Mouse (Mus musculus): Measurements from ENCODE around the gene Dock10. TPM values are rescaled to one million over a fixed set of nuclear protein-coding genes. Genes with fewer than 3 reads are reported as not detected.

Gene Dock10
- polyA plus RNA-seq, 1 experiment = 23.4 TPM

- TF ChIP-seq POLR2A (IDR thresholded peaks at IDR 0.05; ENCODE audit: borderline replicate concordance, control insufficient read depth, low read depth, low read length) (no peak), CTCF (IDR thresholded peaks at IDR 0.05; ENCODE audit: control insufficient read depth, insufficient read depth, low read length) (no peak)
- Histone ChIP-seq H3K4me3 (replicated peaks; ENCODE audit: control insufficient read depth, low read depth, low read length) (no peak overlapping the region), H3K4me1 (ENCODE audit: control insufficient read depth, insufficient read depth, low read length) (no peaks in the 10 kb centered on the region; the same call in 1 of the 2 replicates), H3K27ac (ENCODE audit: control insufficient read depth, insufficient read depth, low read depth, low read length, poor library complexity) (no peak overlapping the region)
- WGBS = 40% methylated on average over 4 of the region's 4 CpGs
These were observed 114.4 kb downstream of the Dock10 start for GRCm38 (mm10) chr1:80643866-80644451.

- Histone ChIP-seq H3K4me1 (ENCODE audit: control insufficient read depth, insufficient read depth, low read length) (peaks cover 6% of the 10 kb centered on the region), H3K4me3 (replicated peaks; ENCODE audit: control insufficient read depth, low read depth, low read length) (no peak overlapping the region), H3K27ac (ENCODE audit: control insufficient read depth, insufficient read depth, low read depth, low read length, poor library complexity) (no peak overlapping the region)
- TF ChIP-seq CTCF (IDR thresholded peaks at IDR 0.05; ENCODE audit: control insufficient read depth, insufficient read depth, low read length) (no peak), POLR2A (IDR thresholded peaks at IDR 0.05; ENCODE audit: borderline replicate concordance, control insufficient read depth, low read depth, low read length) (no peak)
- WGBS = 70% methylated on average over 3 of the region's 3 CpGs
These were observed 116.5 kb downstream of the Dock10 start for GRCm38 (mm10) chr1:80641832-80642231.

GRCm38 (mm10) chr1:80641288-80641687 is 117.0 kb downstream of the Dock10 start:
- no peak overlapping the region for H3K27ac ChIP-seq (ENCODE audit: control insufficient read depth, insufficient read depth, low read depth, low read length, poor library complexity)
- peaks cover 6% of the 10 kb centered on the region for H3K4me1 ChIP-seq (ENCODE audit: control insufficient read depth, insufficient read depth, low read length)
- H3K4me3 ChIP-seq (replicated peaks; ENCODE audit: control insufficient read depth, low read depth, low read length) = no peak overlapping the region
- WGBS = 29% methylated on average over 1 of the region's 1 CpGs
- TF ChIP-seq CTCF (IDR thresholded peaks at IDR 0.05; ENCODE audit: control insufficient read depth, insufficient read depth, low read length) = no peak
- no peak for TF ChIP-seq POLR2A (IDR thresholded peaks at IDR 0.05; ENCODE audit: borderline replicate concordance, control insufficient read depth, low read depth, low read length)

GRCm38 (mm10) chr1:80639553-80639952 is 118.8 kb downstream of the Dock10 start:
- Histone ChIP-seq H3K4me3 (replicated peaks; ENCODE audit: control insufficient read depth, low read depth, low read length) (no peak overlapping the region), H3K4me1 (ENCODE audit: control insufficient read depth, insufficient read depth, low read length) (peaks cover 12% of the 10 kb centered on the region), H3K27ac (ENCODE audit: control insufficient read depth, insufficient read depth, low read depth, low read length, poor library complexity) (no peak overlapping the region)
- TF ChIP-seq CTCF (IDR thresholded peaks at IDR 0.05; ENCODE audit: control insufficient read depth, insufficient read depth, low read length) (no peak), POLR2A (IDR thresholded peaks at IDR 0.05; ENCODE audit: borderline replicate concordance, control insufficient read depth, low read depth, low read length) (no peak)
- 86% methylated on average over 1 of the region's 1 CpGs for WGBS

- Histone ChIP-seq H3K27ac (ENCODE audit: control insufficient read depth, insufficient read depth, low read depth, low read length, poor library complexity) (peak overlapping the region; percentile 63; the same call in 1 of the 2 replicates), H3K4me3 (replicated peaks; ENCODE audit: control insufficient read depth, low read depth, low read length) (no peak overlapping the region), H3K4me1 (ENCODE audit: control insufficient read depth, insufficient read depth, low read length) (peaks cover 12% of the 10 kb centered on the region)
- no peak for TF ChIP-seq POLR2A (IDR thresholded peaks at IDR 0.05; ENCODE audit: borderline replicate concordance, control insufficient read depth, low read depth, low read length)
- TF ChIP-seq CTCF (IDR thresholded peaks at IDR 0.05; ENCODE audit: control insufficient read depth, insufficient read depth, low read length) = no peak
- 4% methylated on average over 4 of the region's 4 CpGs for whole genome bisulfite sequencing
These were observed 121.1 kb downstream of the Dock10 start for GRCm38 (mm10) chr1:80637214-80637705.

GRCm38 (mm10) chr1:80635825-80636224 is 122.5 kb downstream of the Dock10 start:
- no peak for TF ChIP-seq CTCF (IDR thresholded peaks at IDR 0.05; ENCODE audit: control insufficient read depth, insufficient read depth, low read length)
- TF ChIP-seq POLR2A (IDR thresholded peaks at IDR 0.05; ENCODE audit: borderline replicate concordance, control insufficient read depth, low read depth, low read length) = no peak
- H3K4me3 ChIP-seq (replicated peaks; ENCODE audit: control insufficient read depth, low read depth, low read length) = no peak overlapping the region
- peaks cover 12% of the 10 kb centered on the region for H3K4me1 ChIP-seq (ENCODE audit: control insufficient read depth, insufficient read depth, low read length)
- 40% methylated on average over 4 of the region's 4 CpGs for WGBS
- no peak overlapping the region for H3K27ac ChIP-seq (ENCODE audit: control insufficient read depth, insufficient read depth, low read depth, low read length, poor library complexity)

- TF ChIP-seq POLR2A (IDR thresholded peaks at IDR 0.05; ENCODE audit: borderline replicate concordance, control insufficient read depth, low read depth, low read length) = no peak
- no peak for TF ChIP-seq CTCF (IDR thresholded peaks at IDR 0.05; ENCODE audit: control insufficient read depth, insufficient read depth, low read length)
- peaks cover 12% of the 10 kb centered on the region for H3K4me1 ChIP-seq (ENCODE audit: control insufficient read depth, insufficient read depth, low read length)
- no peak overlapping the region for H3K4me3 ChIP-seq (replicated peaks; ENCODE audit: control insufficient read depth, low read depth, low read length)
- 77% methylated on average over 4 of the region's 4 CpGs for WGBS
- H3K27ac ChIP-seq (ENCODE audit: control insufficient read depth, insufficient read depth, low read depth, low read length, poor library complexity) = no peak overlapping the region
These were observed 124.8 kb downstream of the Dock10 start for GRCm38 (mm10) chr1:80633536-80633935.

- Histone ChIP-seq H3K4me1 (ENCODE audit: control insufficient read depth, insufficient read depth, low read length) (peaks cover 3% of the 10 kb centered on the region; the same call in 1 of the 2 replicates), H3K27ac (ENCODE audit: control insufficient read depth, insufficient read depth, low read depth, low read length, poor library complexity) (no peak overlapping the region), H3K4me3 (replicated peaks; ENCODE audit: control insufficient read depth, low read depth, low read length) (no peak overlapping the region)
- WGBS = 47% methylated on average over 5 of the region's 5 CpGs
- TF ChIP-seq CTCF (IDR thresholded peaks at IDR 0.05; ENCODE audit: control insufficient read depth, insufficient read depth, low read length) (no peak), POLR2A (IDR thresholded peaks at IDR 0.05; ENCODE audit: borderline replicate concordance, control insufficient read depth, low read depth, low read length) (no peak)
These were observed 127.9 kb downstream of the Dock10 start for GRCm38 (mm10) chr1:80630179-80631149.
